9 mouse cellular contexts compared by ENCODE assay signal in the genomic region with DNA sequence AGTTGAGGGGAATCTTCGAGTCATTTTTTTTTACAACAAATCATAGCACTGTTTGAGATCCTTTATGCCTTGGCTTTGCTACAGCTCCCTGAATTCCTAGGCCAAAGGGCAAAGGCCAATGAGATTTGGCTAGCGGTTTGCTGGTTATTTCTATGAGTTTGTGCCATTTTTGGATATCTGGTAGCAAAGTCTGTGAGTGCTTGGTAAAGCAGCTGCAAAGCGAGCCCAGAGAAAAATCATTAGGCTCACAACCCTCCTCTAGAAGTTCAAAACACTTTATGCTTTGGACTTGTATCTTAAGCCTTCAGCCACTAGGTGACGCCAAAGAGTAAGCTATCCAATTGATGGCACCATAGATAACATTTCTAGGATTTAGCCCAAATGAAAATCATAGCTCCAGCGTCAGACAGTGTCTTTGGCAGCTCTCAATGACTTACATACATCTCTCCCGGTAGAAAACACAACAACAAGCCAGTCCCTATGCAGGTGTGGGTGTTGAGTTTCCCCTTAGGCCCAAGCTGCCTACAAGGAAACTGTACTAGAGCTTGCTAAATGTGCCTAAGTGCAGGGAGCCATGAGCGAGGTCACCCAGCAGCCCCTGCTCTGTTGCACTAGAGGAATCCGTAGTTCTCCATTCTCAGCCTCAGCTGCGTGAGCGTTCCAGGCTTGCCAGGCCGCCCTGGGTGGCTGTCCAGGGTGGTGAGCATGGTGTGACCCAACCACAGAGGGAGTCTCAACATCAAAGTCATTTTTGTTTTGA.
DNase-seq lines count a peak whose midpoint lies in the region; ATAC-seq and TF ChIP-seq lines count a peak whose summit lies in the region.
"Had no signal": no experiment of that assay in that cellular context is flagged by ENCODE, and none has a peak within 500 bp of the region (broad histone marks: within the 10 kb centered on the region; RNA-seq: fewer than 3 reads in every experiment).

No protein-coding gene starts in this region.

- no peaks in the 10 kb centered on the region for H3K27me3 ChIP-seq in liver, embryonic 14.5 days (ENCODE audit: control insufficient read depth, insufficient read depth, low read length)
- no peaks in the 10 kb centered on the region for H3K27me3 ChIP-seq in liver, embryonic 12.5 days (replicated peaks)
- H3K27me3 ChIP-seq in limb, embryonic 14.5 days (ENCODE audit: control insufficient read depth, insufficient read depth, low read length): no peaks in the 10 kb centered on the region
- H3K27me3 ChIP-seq: embryonic facial prominence, embryonic 13.5 days had no signal

- no peak overlapping the region for H3K4me3 ChIP-seq in liver, embryonic 14.5 days (ENCODE audit: insufficient read depth in 1 of 2, low read depth in 2 of 2, low read length in 2 of 2)
- H3K4me3 ChIP-seq in liver, embryonic 12.5 days: no peak overlapping the region
- H3K4me3 ChIP-seq in limb, embryonic 14.5 days (replicated peaks; ENCODE audit: low read length): no peak overlapping the region
- H3K4me3 ChIP-seq: embryonic facial prominence, embryonic 13.5 days had no signal

- WGBS in liver, embryonic 14.5 days (ENCODE audit: insufficient replicate concordance): 24% methylated on average over 11 of the region's 11 CpGs
- 31% methylated on average over 11 of the region's 11 CpGs for WGBS in liver, embryonic 12.5 days (ENCODE audit: insufficient replicate concordance)
- 37% methylated on average over 11 of the region's 11 CpGs for WGBS in limb, embryonic 14.5 days

- H3K9me3 ChIP-seq in liver, embryonic 14.5 days (ENCODE audit: control insufficient read depth, low read length): no peaks in the 10 kb centered on the region
- H3K9me3 ChIP-seq in liver, embryonic 12.5 days (replicated peaks): no peaks in the 10 kb centered on the region
- H3K9me3 ChIP-seq in limb, embryonic 14.5 days (ENCODE audit: control insufficient read depth, low read length): no peaks in the 10 kb centered on the region
- H3K9me3 ChIP-seq: embryonic facial prominence, embryonic 13.5 days had no signal

- DNase-seq in liver, embryonic 14.5 days (ENCODE audit: low read depth in 3 of 3, low spot score in 3 of 3): peak in 1 of 3 experiments; percentile 5
- peak; percentile 70 for DNase-seq in adrenal gland, postnatal 10 days
- DNase-seq in embryo, embryonic 9.5 days (ENCODE audit: extremely low spot score): peak; percentile 38
- peak; percentile 30 for DNase-seq in hindlimb bud, embryonic 11.5 days (ENCODE audit: extremely low spot score, low read depth, low spot score)
- peak; percentile 77 for DNase-seq in limb, embryonic 14.5 days (ENCODE audit: low spot score)
- DNase-seq in right cerebral cortex, postnatal 25 days: peak; percentile 51
- DNase-seq in ovary, postnatal 10 days (ENCODE audit: low spot score): no peak

- no peak for ATAC-seq in liver, embryonic 14.5 days (ENCODE audit: insufficient read depth)
- ATAC-seq in liver, embryonic 12.5 days: no peak
- no peak for ATAC-seq in limb, embryonic 14.5 days (ENCODE audit: low FRiP score, low read depth)

- no peak overlapping the region for H3K4me2 ChIP-seq in liver, embryonic 14.5 days (ENCODE audit: low read depth)
- H3K4me2 ChIP-seq in liver, embryonic 12.5 days: no peak overlapping the region
- H3K4me2 ChIP-seq in limb, embryonic 14.5 days (replicated peaks; ENCODE audit: low read depth, low read length, severe bottlenecking): no peak overlapping the region
- H3K4me2 ChIP-seq: embryonic facial prominence, embryonic 13.5 days had no signal

- no peak for TF ChIP-seq EP300 in liver, embryonic 14.5 days (IDR thresholded peaks at IDR 0.05; ENCODE audit: low read depth)

- H3K36me3 ChIP-seq in liver, embryonic 14.5 days (replicated peaks; ENCODE audit: control insufficient read depth, insufficient read depth, low read depth): no peaks in the 10 kb centered on the region
- no peaks in the 10 kb centered on the region for H3K36me3 ChIP-seq in liver, embryonic 12.5 days
- no peaks in the 10 kb centered on the region for H3K36me3 ChIP-seq in limb, embryonic 14.5 days (ENCODE audit: control insufficient read depth, insufficient read depth, low read length)
- H3K36me3 ChIP-seq: embryonic facial prominence, embryonic 13.5 days had no signal

- H3K27ac ChIP-seq in liver, embryonic 14.5 days: no peak overlapping the region
- no peak overlapping the region for H3K27ac ChIP-seq in liver, embryonic 12.5 days
- no peak overlapping the region for H3K27ac ChIP-seq in limb, embryonic 14.5 days (replicated peaks; ENCODE audit: low read depth, low read length)
- H3K27ac ChIP-seq: embryonic facial prominence, embryonic 13.5 days had no signal

- TF ChIP-seq CTCF in liver, embryonic 14.5 days (IDR thresholded peaks at IDR 0.05; ENCODE audit: low read depth): peak; percentile 57

- H3K9ac ChIP-seq in liver, embryonic 14.5 days (replicated peaks): no peak overlapping the region
- no peak overlapping the region for H3K9ac ChIP-seq in liver, embryonic 12.5 days
- no peak overlapping the region for H3K9ac ChIP-seq in limb, embryonic 14.5 days (ENCODE audit: low read depth, low read length, severe bottlenecking)
- H3K9ac ChIP-seq: embryonic facial prominence, embryonic 13.5 days had no signal

- no peak for TF ChIP-seq POLR2A in limb, embryonic 14.5 days (IDR thresholded peaks at IDR 0.05; ENCODE audit: borderline replicate concordance, extremely low read depth, insufficient read depth, insufficient read length)

- no peaks in the 10 kb centered on the region for H3K4me1 ChIP-seq in liver, embryonic 14.5 days (replicated peaks; ENCODE audit: control insufficient read depth in 2 of 2, insufficient read depth in 2 of 2, low read length in 1 of 2)
- no peaks in the 10 kb centered on the region for H3K4me1 ChIP-seq in liver, embryonic 12.5 days
- no peaks in the 10 kb centered on the region for H3K4me1 ChIP-seq in limb, embryonic 14.5 days (ENCODE audit: control insufficient read depth, insufficient read depth, low read length)
- H3K4me1 ChIP-seq: embryonic facial prominence, embryonic 13.5 days had no signal
